ENCODE assay signal across 8 mouse cellular contexts in the genomic region with DNA sequence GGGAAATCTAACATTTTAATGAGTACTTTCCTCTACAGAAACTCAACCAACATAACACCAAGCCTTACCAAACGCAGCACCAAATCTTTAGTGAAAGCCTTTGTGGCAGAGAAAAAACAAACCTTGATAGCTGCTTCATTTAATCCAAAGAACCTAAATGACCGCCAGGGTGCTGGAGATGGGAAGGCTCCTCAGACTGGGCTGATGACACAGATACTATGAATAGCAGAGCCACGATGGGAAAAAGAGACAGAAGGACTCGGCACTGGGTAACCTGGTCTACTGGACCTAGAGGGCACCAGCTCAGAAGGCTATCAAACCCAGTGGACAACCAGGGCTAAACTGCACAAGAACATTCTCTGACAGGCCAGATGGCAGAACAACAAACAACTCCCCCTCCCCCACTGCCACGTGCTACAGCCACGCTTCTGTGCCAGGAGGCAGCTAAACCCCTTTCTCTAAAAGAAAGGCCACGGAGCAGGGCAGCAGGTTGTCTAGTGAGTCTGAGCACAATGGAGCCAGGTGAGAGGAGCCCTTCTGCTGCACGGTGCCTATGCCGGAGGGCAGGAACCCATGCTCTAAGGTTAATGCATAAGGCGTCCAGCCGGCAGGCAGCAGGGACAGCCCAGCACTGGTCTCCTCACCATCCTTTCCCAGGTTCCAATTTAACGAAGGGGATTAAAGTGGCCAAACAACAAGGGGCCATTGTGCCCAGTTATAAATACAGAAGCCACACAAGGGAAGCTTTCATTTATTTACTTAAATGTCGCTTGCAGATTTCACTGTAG. TPM values are rescaled to one million over a fixed set of nuclear protein-coding genes. Genes with fewer than 3 reads are reported as not detected.
DNase-seq lines count a peak whose midpoint lies in the region; ATAC-seq lines count a peak whose summit lies in the region.
"Had no signal": no experiment of that assay in that cellular context is flagged by ENCODE, and none has a peak within 500 bp of the region (broad histone marks: within the 10 kb centered on the region; RNA-seq: fewer than 3 reads in every experiment).

No protein-coding gene starts in this region.

- peaks cover 55% of the 10 kb centered on the region for H3K4me1 ChIP-seq in forebrain, embryonic 14.5 days (ENCODE audit: control insufficient read depth, insufficient read depth, low read length)
- peaks cover 76% of the 10 kb centered on the region for H3K4me1 ChIP-seq in intestine, embryonic 15.5 days (replicated peaks)
- peaks cover 82% of the 10 kb centered on the region for H3K4me1 ChIP-seq in neural tube, embryonic 15.5 days

- H3K9ac ChIP-seq in forebrain, embryonic 14.5 days (ENCODE audit: low read length), result peak overlapping the region; percentile 47
- H3K9ac ChIP-seq in intestine, embryonic 15.5 days, result 0 out of 2 replicates have a peak overlapping the region, but pooled peaks have one; percentile 17
- H3K9ac ChIP-seq in neural tube, embryonic 15.5 days (replicated peaks), result peak overlapping the region; percentile 41
- H3K9ac ChIP-seq: liver, embryonic 14.5 days had no signal

- peak; percentile 48 for ATAC-seq in forebrain, embryonic 14.5 days
- ATAC-seq in intestine, embryonic 15.5 days, result no peak
- 0 out of 2 replicates have a peak, but pooled peaks have one; percentile 9 for ATAC-seq in neural tube, embryonic 15.5 days (ENCODE audit: low FRiP score)
- no peak for ATAC-seq in CD4-positive, CD25-positive, alpha-beta regulatory T cell, adult 4 months

- 12% methylated on average over 13 of the region's 13 CpGs for WGBS in forebrain, embryonic 14.5 days
- 34% methylated on average over 13 of the region's 13 CpGs for WGBS in intestine, embryonic 15.5 days
- 16% methylated on average over 13 of the region's 13 CpGs for WGBS in neural tube, embryonic 15.5 days

- no peaks in the 10 kb centered on the region for H3K9me3 ChIP-seq in forebrain, embryonic 14.5 days (replicated peaks; ENCODE audit: control insufficient read depth, low read length)
- no peaks in the 10 kb centered on the region for H3K9me3 ChIP-seq in intestine, embryonic 15.5 days
- H3K9me3 ChIP-seq in neural tube, embryonic 15.5 days (replicated peaks), result no peaks in the 10 kb centered on the region

- intact Hi-C loops in left cerebral cortex, postnatal 36 days (cut with DNase I), result no loop called here

- H3K4me2 ChIP-seq in forebrain, embryonic 14.5 days (ENCODE audit: low read length), result peak overlapping the region; percentile 41
- H3K4me2 ChIP-seq in intestine, embryonic 15.5 days (replicated peaks), result peak overlapping the region; percentile 38
- H3K4me2 ChIP-seq in neural tube, embryonic 15.5 days, result peak overlapping the region; percentile 73

- H3K27ac ChIP-seq in forebrain, embryonic 14.5 days (ENCODE audit: low read depth, low read length), result peak overlapping the region; percentile 86
- no peak overlapping the region for H3K27ac ChIP-seq in intestine, embryonic 15.5 days
- peak overlapping the region; percentile 80 for H3K27ac ChIP-seq in neural tube, embryonic 15.5 days (replicated peaks)
- H3K27ac ChIP-seq: liver, embryonic 14.5 days had no signal

- H3K4me3 ChIP-seq in forebrain, embryonic 14.5 days (ENCODE audit: low read depth, low read length), result peak overlapping the region; percentile 10; the same call in 1 of the 2 replicates
- H3K4me3 ChIP-seq in intestine, embryonic 15.5 days (replicated peaks), result no peak overlapping the region
- H3K4me3 ChIP-seq in neural tube, embryonic 15.5 days (replicated peaks), result peak overlapping the region; percentile 27

- H3K27me3 ChIP-seq in forebrain, embryonic 14.5 days (replicated peaks; ENCODE audit: control insufficient read depth, insufficient read depth, low read length), result no peaks in the 10 kb centered on the region
- no peaks in the 10 kb centered on the region for H3K27me3 ChIP-seq in intestine, embryonic 15.5 days (replicated peaks)
- H3K27me3 ChIP-seq in neural tube, embryonic 15.5 days (replicated peaks), result no peaks in the 10 kb centered on the region

- H3K36me3 ChIP-seq in forebrain, embryonic 14.5 days (ENCODE audit: control insufficient read depth, insufficient read depth, low read length), result 0 out of 2 replicates have a peak, but pooled peaks cover 8% of the 10 kb centered on the region
- no peaks in the 10 kb centered on the region for H3K36me3 ChIP-seq in intestine, embryonic 15.5 days
- peaks cover 7% of the 10 kb centered on the region for H3K36me3 ChIP-seq in neural tube, embryonic 15.5 days

- DNase-seq in adrenal gland, postnatal 14 days, result peak; percentile 82
- peak; percentile 82 for DNase-seq in cerebellum, adult 11 months
- DNase-seq in forebrain, embryonic 14.5 days (ENCODE audit: low spot score), result peak; percentile 87
- DNase-seq in left cerebral cortex, postnatal 36 days (ENCODE audit: low spot score in 2 of 2), result peak; percentile 59 to 68

RNA-seq across cellular contexts. Expression of gene Cyth1, which starts 50.7 kb away (rescaled TPM):
- total RNA-seq in adrenal gland, postnatal 14 days (2021), result 48.7 and 60.8 TPM in 2 replicates
- 21.9 and 24.8 TPM in 2 replicates for polyA plus RNA-seq in forebrain, embryonic 14.5 days (2014; fragmentation: Nextera tagmentation; extraction: Ambion mirVana)
- polyA plus RNA-seq in intestine, embryonic 15.5 days (2015; fragmentation: Nextera tagmentation; extraction: Ambion mirVana), result 11.6 and 12.1 TPM in 2 replicates
- total RNA-seq in left cerebral cortex, postnatal 36 days (2021), result 10 to 100 TPM; 65.9 to 67.3 TPM
- polyA plus RNA-seq in neural tube, embryonic 15.5 days (2015; fragmentation: Nextera tagmentation; extraction: Ambion mirVana), result 22.5 and 24.8 TPM in 2 replicates
- polyA plus RNA-seq in CD4-positive, CD25-positive, alpha-beta regulatory T cell, adult 4 months (2017; shearing (Covaris generic)), result 10 to 100 TPM; 34.7 to 59.5 TPM

Comparison
In these comparisons a context has a peak if more than half of its experiments do, and no peak if none do; other contexts are left out.
1. ATAC-seq: peak in forebrain, embryonic 14.5 days (single experiment) and neural tube, embryonic 15.5 days (single experiment); none in intestine, embryonic 15.5 days (single experiment) and CD4-positive, CD25-positive, alpha-beta regulatory T cell, adult 4 months (single experiment).
2. Peak in every context shown above with its lines, with median percentiles within 50 percentile points of each other: DNase-seq, H3K4me2 ChIP-seq and H3K9ac ChIP-seq.